ENCODE assay signal across 27 mouse cellular contexts in genomic region chr8:117254496-117254895, GRCm38 (mm10).
"Had no signal": no experiment of that assay in that cellular context is flagged by ENCODE, and none has a peak within 500 bp of the region (broad histone marks: within the 10 kb centered on the region; RNA-seq: fewer than 3 reads in every experiment).

No protein-coding gene starts in this region.

- H3K36me3 ChIP-seq: limb, embryonic 10.5 days; limb, embryonic 12.5 days; limb, embryonic 13.5 days; limb, embryonic 15.5 days; liver, embryonic 12.5 days; liver, embryonic 13.5 days; liver, embryonic 15.5 days; lung, embryonic 15.5 days; midbrain, embryonic 10.5 days; midbrain, embryonic 12.5 days; midbrain, embryonic 13.5 days; midbrain, embryonic 15.5 days had no signal

- H3K4me3 ChIP-seq: left cerebral cortex, adult 2 months; limb, embryonic 10.5 days; limb, embryonic 12.5 days; limb, embryonic 13.5 days; limb, embryonic 15.5 days; liver, embryonic 12.5 days; liver, embryonic 13.5 days; liver, embryonic 15.5 days; lung, embryonic 15.5 days; megakaryocyte, embryonic 14.5 days; midbrain, embryonic 10.5 days; midbrain, embryonic 12.5 days; midbrain, embryonic 13.5 days; midbrain, embryonic 15.5 days; myocyte had no signal

- DNase-seq: left cerebral cortex, postnatal 4 days; liver; liver, embryonic 13.5 days; lung, embryonic 14.5 days; lung, postnatal 10 days; lung, postnatal 14 days; lung, postnatal 36 days; lung, postnatal 4 days; midbrain, embryonic 14.5 days had no signal

- H3K9ac ChIP-seq: limb, embryonic 12.5 days; limb, embryonic 13.5 days; limb, embryonic 15.5 days; liver, embryonic 12.5 days; liver, embryonic 13.5 days; liver, embryonic 14.5 days; liver, embryonic 15.5 days; lung, embryonic 14.5 days; lung, embryonic 15.5 days; midbrain, embryonic 12.5 days; midbrain, embryonic 13.5 days; midbrain, embryonic 15.5 days had no signal

- H3K27ac ChIP-seq: left cerebral cortex, adult 2 months; limb, embryonic 10.5 days; limb, embryonic 12.5 days; limb, embryonic 13.5 days; limb, embryonic 15.5 days; liver, embryonic 12.5 days; liver, embryonic 13.5 days; liver, embryonic 14.5 days; liver, embryonic 15.5 days; lung, embryonic 15.5 days; macrophage; midbrain, embryonic 10.5 days; midbrain, embryonic 12.5 days; midbrain, embryonic 13.5 days; midbrain, embryonic 15.5 days had no signal

- ATAC-seq: liver, embryonic 12.5 days; midbrain, embryonic 13.5 days; midbrain, embryonic 15.5 days; midbrain, embryonic 16.5 days had no signal

- H3K27me3 ChIP-seq: limb, embryonic 12.5 days; limb, embryonic 13.5 days; limb, embryonic 15.5 days; liver, embryonic 13.5 days; lung, embryonic 15.5 days; megakaryocyte, embryonic 14.5 days; midbrain, embryonic 12.5 days; midbrain, embryonic 13.5 days; midbrain, embryonic 15.5 days had no signal

- H3K9me3 ChIP-seq: limb, embryonic 10.5 days; limb, embryonic 12.5 days; limb, embryonic 13.5 days; limb, embryonic 15.5 days; liver, embryonic 12.5 days; liver, embryonic 15.5 days; lung, embryonic 15.5 days; midbrain, embryonic 10.5 days; midbrain, embryonic 12.5 days; midbrain, embryonic 13.5 days; midbrain, embryonic 15.5 days had no signal

- H3K4me2 ChIP-seq: limb, embryonic 12.5 days; limb, embryonic 13.5 days; limb, embryonic 15.5 days; liver, embryonic 12.5 days; liver, embryonic 13.5 days; liver, embryonic 15.5 days; lung, embryonic 14.5 days; lung, embryonic 15.5 days; midbrain, embryonic 11.5 days; midbrain, embryonic 12.5 days; midbrain, embryonic 13.5 days; midbrain, embryonic 15.5 days had no signal
